Mouse (Mus musculus) ES-E14 (cell line): ENCODE results near the gene Rpl18a. TPM values are rescaled to one million over a fixed set of nuclear protein-coding genes. Genes with fewer than 3 reads are reported as not detected.

Experiments used
- DNase-seq: peaks from one replicate; pipeline ENCODE4 v3.0.0-alpha.2; 2013; ENCODE audit warnings: low read depth, low spot score
- H3K27ac ChIP-seq: 2 replicates; pipeline ENCODE4 v1.5.1; 2012; ENCODE audit warnings: low read depth, mild to moderate bottlenecking, low read length, moderate library complexity, mixed read lengths; ENCODE audit not compliant: poor library complexity, insufficient read depth, severe bottlenecking
- H3K36me3 ChIP-seq: 2 replicates; pipeline ENCODE4 v1.6.1; 2012; ENCODE audit warnings: mild to moderate bottlenecking, low read length, moderate library complexity, mixed read lengths; ENCODE audit not compliant: control insufficient read depth, poor library complexity, insufficient read depth, severe bottlenecking
- H3K4me1 ChIP-seq, 2 experiments: fragments of 150-350 bp in 1 of 2; sonication (generic) in 1 of 2; 2 replicates each; pipeline ENCODE4 v1.6.1; 2012; ENCODE audit warnings: low read length in 2 of 2, mild to moderate bottlenecking in 1 of 2, mixed read lengths in 1 of 2; ENCODE audit not compliant: control insufficient read depth in 2 of 2, insufficient read depth in 2 of 2, poor library complexity in 1 of 2
- H3K4me3 ChIP-seq, 2 experiments: fragments of 150-350 bp in 1 of 2; sonication (generic) in 1 of 2; 2 replicates each; pipeline ENCODE4 v1.5.1; 2012; ENCODE audit warnings: low read length in 2 of 2, low read depth in 1 of 2, mild to moderate bottlenecking in 1 of 2, mixed read lengths in 1 of 2; ENCODE audit not compliant: insufficient read depth in 1 of 2, poor library complexity in 1 of 2, severe bottlenecking in 1 of 2
- H3K9ac ChIP-seq: 2 replicates; pipeline ENCODE4 v1.6.1; 2012; ENCODE audit warnings: low read depth, mild to moderate bottlenecking, low read length, mixed read lengths; ENCODE audit not compliant: poor library complexity, insufficient read depth, severe bottlenecking
- H3K9me3 ChIP-seq: fragments of 150-350 bp; sonication (generic); 2 replicates; pipeline ENCODE4 v1.6.1; 2012; ENCODE audit warnings: low read depth, mild to moderate bottlenecking, low read length; ENCODE audit not compliant: control insufficient read depth, insufficient read depth
- CHD2 ChIP-seq: IDR thresholded peaks from 2 replicates; pipeline ENCODE4 v1.6.1; 2014; ENCODE audit warnings: mild to moderate bottlenecking, low read depth, low read length, inconsistent platforms
- HCFC1 ChIP-seq: IDR thresholded peaks from 2 replicates; pipeline ENCODE4 v1.6.1; 2012; ENCODE audit warnings: low read length, inconsistent platforms, borderline replicate concordance; ENCODE audit not compliant: insufficient read depth
- MAFK ChIP-seq: IDR thresholded peaks from 2 replicates; pipeline ENCODE4 v1.6.1; 2014; ENCODE audit warnings: mild to moderate bottlenecking, low read depth, low read length, inconsistent platforms; ENCODE audit not compliant: insufficient read depth
- ZC3H11A ChIP-seq: IDR thresholded peaks from 2 replicates; pipeline ENCODE4 v1.6.1; 2012; ENCODE audit warnings: low read depth, mild to moderate bottlenecking, inconsistent platforms, low read length, borderline replicate concordance
- ZNF384 ChIP-seq: IDR thresholded peaks from 2 replicates; pipeline ENCODE4 v1.6.1; 2012; ENCODE audit warnings: low read depth, low read length, inconsistent platforms
- in situ Hi-C, 2 experiments: fragments of 600-800 bp; cut with MboI; formaldehyde crosslinking; loops; one replicate each; pipeline ENCODE4 v1.15.1; 2025; ENCODE audit warnings: low sequenced_read_pairs in 2 of 2, inconsistent platforms in 1 of 2; ENCODE audit not compliant: unreplicated experiment in 2 of 2
- total RNA-seq: library from RNA; depleted of rRNA; stranded (reverse); fragments of 300-350 nt; gene quantifications from 2 replicates; pipeline ENCODE4 v1.2.3, GENCODE M21; 2012

Gene Rpl18a
- total RNA-seq, 1 experiment = 2,806 TPM

DNA sequence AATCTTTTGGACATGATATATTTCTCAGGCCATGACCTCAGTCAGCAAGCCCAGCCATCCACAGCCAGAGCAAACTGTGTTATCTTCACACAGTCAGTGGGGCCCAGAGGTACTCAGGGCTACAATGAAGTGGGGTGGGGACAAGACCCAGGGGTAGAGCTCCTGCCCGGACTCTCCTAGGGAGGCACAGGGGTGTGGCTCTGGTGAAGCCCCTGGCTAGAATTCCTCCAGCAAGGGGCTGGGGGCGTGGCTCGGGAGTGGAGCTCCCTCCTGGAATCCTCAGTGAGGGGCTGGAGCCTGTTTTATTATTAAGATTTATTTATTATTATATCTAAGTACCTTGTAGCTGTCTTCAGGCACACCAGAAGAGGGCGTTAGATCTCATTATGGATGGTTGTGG, 20.8 kb downstream of the Rpl18a start:
- H3K4me3 ChIP-seq = no peak overlapping the region

DNA sequence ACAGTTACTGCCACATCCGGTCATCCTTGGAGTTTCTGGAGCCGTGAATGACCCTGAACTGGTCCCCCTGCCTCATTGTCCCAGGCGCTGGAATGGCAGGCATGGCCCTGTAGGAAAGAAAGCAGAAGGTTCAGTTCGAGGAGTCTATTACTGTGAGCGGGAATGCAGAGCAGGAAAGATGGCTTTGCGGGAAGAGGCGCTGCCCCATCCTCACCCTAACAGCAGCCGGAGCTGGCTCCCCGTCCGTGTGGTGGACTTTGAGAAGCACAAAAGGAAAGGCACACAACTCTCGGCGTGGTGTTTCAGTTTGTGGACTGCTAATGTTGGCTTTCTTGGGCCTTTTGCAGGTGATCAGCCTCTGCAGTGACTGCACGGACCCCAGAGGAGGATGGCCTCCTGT, 22.8 kb downstream of the Rpl18a start:
- DNase-seq = no peak
- no peaks in the 10 kb centered on the region for H3K36me3 ChIP-seq
- TF ChIP-seq MAFK (no peak), HCFC1 (no peak)

More for the DNA sequence above, 20.8 kb downstream of the Rpl18a start:
- TF ChIP-seq ZC3H11A = no peak
- no peak for TF ChIP-seq CHD2
- TF ChIP-seq HCFC1 = no peak
- TF ChIP-seq MAFK = no peak
- no peak for TF ChIP-seq ZNF384
- Histone ChIP-seq H3K27ac (no peak overlapping the region), H3K9me3 (no peaks in the 10 kb centered on the region), H3K9ac (no peak overlapping the region), H3K4me1 (peaks cover 2 to 28% of the 10 kb centered on the region in 2 experiments), H3K36me3 (no peaks in the 10 kb centered on the region)
- in situ Hi-C loops = no loop called here
- DNase-seq = no peak

DNA sequence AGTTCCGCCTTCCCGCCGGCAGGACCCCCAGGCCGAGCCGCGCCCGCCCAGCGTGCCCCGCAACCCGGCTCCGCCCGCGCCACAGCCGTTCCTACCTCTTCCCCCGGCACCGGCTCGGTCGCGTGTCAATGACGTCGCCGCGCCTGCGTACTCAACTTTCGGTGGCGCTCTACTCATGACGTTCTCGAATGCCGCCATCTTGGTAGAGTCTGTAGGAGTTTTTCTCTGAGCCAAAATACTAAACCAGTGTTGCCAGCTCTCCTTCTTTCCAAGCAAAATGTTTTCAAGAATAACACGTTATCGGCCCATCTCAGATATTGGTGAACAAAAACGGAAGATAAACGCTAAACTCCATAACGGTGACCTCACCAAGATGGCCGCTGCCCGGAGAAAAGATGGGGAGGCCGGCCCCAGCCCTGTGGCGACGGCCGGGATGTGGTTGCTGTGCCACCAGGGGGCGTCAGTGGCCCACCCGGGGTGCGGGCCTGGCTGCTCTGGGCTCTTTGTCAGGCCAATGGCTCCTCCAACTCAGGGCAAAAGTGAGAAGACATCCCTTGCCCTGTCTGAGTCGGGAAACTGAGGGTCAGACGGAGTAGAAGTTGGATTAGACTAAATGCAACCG, 23.7 kb downstream of the Rpl18a start, which contains the start of gene Ccdc124:
Ccdc124 (minus strand) TSS at position 572 of the 622 bp plus-strand sequence.
- in situ Hi-C loops = no loop called here

More for the DNA sequence above, 22.8 kb downstream of the Rpl18a start:
- Histone ChIP-seq H3K27ac (no peak overlapping the region), H3K4me3 (peak overlapping the region in 1 of 2 experiments; percentile 26; a peak in 1 of 4 replicates), H3K4me1 (peaks cover 2 to 24% of the 10 kb centered on the region in 2 experiments; a peak in 3 of 4 replicates), H3K9me3 (no peaks in the 10 kb centered on the region), H3K9ac (peak overlapping the region; percentile 40)
- in situ Hi-C loops = no loop called here

DNA sequence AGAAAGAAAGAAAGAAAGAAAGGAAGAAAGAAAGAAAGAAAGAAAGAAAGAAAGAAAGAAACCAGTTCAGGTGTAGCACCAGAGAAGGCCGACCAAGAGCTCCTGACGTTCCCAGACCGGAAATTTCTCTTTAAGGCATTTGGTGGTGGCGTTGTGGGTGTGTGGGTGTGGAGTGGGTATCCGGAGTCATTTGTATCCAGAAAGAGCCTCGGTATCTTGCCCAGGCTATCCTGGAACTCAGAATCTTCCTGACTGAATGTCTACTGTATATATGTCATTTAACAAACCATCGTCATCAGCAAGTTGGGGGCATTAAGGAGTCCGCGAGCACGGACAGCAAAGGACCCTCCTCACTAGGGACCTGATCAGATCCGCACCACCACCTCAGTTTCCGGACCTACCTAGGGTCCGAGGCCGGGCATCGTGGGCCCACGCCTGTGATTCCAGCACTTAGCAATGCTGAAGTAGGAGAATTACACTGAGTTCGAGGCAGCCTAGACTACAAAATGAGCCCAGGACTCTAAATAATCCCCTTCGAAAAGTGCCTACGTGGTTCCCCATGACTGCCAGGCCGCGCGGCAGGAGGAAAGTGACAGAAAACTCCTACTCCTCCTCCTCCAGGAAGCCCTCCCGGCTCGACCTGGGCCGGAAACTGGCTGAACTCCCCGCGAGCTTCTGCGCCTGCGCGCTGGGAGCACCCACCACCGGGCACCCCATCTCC, 24.4 kb downstream of the Rpl18a start:
- no peak for DNase-seq
- TF ChIP-seq HCFC1 (no peak), CHD2 (no peak), MAFK (no peak), ZC3H11A (no peak), ZNF384 (no peak)
- H3K36me3 ChIP-seq = peaks cover 4% of the 10 kb centered on the region; the same call in 1 of the 2 replicates
- peak overlapping the region; percentile 83 for H3K9ac ChIP-seq
- peak overlapping the region; percentile 68 for H3K27ac ChIP-seq
- no peaks in the 10 kb centered on the region for H3K9me3 ChIP-seq
- in situ Hi-C loops = no loop called here
- H3K4me3 ChIP-seq = peak overlapping the region; percentile 80 to 85
- H3K4me1 ChIP-seq = peaks cover 2 to 26% of the 10 kb centered on the region in 2 experiments; a peak in 3 of 4 replicates

More for the DNA sequence above, 23.7 kb downstream of the Rpl18a start, which contains the start of gene Ccdc124:
- H3K4me1 ChIP-seq = peaks cover 2 to 25% of the 10 kb centered on the region in 2 experiments; a peak in 3 of 4 replicates
- H3K27ac ChIP-seq = peak within 1 kb of the TSS; percentile 68
- peak; percentile 89 for DNase-seq
- H3K36me3 ChIP-seq = no peaks in the 10 kb centered on the region
- peak within 1 kb of the TSS; percentile 80 to 85 for H3K4me3 ChIP-seq
- no peak for TF ChIP-seq ZC3H11A
- no peak for TF ChIP-seq MAFK
- peak; percentile 94 for TF ChIP-seq HCFC1
- peak; percentile 34; the same call in 1 of the 2 replicates for TF ChIP-seq CHD2
- no peak for TF ChIP-seq ZNF384
- H3K9ac ChIP-seq = peak within 1 kb of the TSS; percentile 83
- H3K9me3 ChIP-seq = no peaks in the 10 kb centered on the region
